Mouse (Mus musculus) kidney, adult 2 months (tissue): ENCODE measurements at regions not wholly inside any gene's neighbourhood (a gene's known extent, or its start where the extent isn't known, plus 50 kb on each side); places are given as distances from the start of the nearest gene placed in this dataset.

Experiments
- CTCF ChIP-seq: fragments of 200-500 bp; conservative IDR thresholded peaks from 2 replicates; pipeline ENCODE4 v1.5.1; 2011; ENCODE audit warnings: low read depth, mild to moderate bottlenecking, control low read depth, low read length, moderate library complexity, mixed read lengths; ENCODE audit not compliant: insufficient read depth, insufficient read length
- POLR2A ChIP-seq: fragments of 200-500 bp; IDR thresholded peaks from one replicate; pipeline ENCODE4 v1.6.1; 2011; ENCODE audit warnings: low read depth, low read length, control low read depth

DNA sequence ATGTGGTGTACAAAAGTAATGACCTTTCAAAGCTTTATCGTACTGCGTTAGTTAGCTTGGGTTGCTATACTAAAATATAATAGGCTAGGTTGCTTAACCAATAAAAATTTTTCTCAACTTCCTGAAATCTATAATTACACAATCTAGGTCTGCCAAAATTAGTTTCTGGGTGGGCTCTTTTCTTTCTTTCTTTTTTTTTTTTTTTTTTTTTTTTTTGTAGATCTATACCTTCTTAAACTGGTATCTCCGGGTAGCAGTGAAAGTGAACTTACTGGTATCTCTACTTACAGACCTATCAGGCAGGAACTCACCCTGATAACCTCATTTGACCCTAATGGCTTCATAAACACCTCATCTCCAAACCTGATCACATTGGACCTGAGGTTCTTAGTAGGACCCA lies 193.4 kb upstream of the Cpeb2 start:
- TF ChIP-seq CTCF (no peak), POLR2A (no peak)
